Mouse (Mus musculus) liver, embryonic 14.5 days (tissue): Measurements from ENCODE around the gene Ube2q1.

Experiments used
- CTCF ChIP-seq: IDR thresholded peaks from 2 replicates; pipeline ENCODE4 v1.5.1; 2016; ENCODE audit warnings: antibody characterized with exemption, low read depth, control low read depth
- EP300 ChIP-seq: IDR thresholded peaks from 2 replicates; pipeline ENCODE4 v1.6.1; 2016; ENCODE audit warnings: antibody characterized with exemption, low read depth

DNA sequence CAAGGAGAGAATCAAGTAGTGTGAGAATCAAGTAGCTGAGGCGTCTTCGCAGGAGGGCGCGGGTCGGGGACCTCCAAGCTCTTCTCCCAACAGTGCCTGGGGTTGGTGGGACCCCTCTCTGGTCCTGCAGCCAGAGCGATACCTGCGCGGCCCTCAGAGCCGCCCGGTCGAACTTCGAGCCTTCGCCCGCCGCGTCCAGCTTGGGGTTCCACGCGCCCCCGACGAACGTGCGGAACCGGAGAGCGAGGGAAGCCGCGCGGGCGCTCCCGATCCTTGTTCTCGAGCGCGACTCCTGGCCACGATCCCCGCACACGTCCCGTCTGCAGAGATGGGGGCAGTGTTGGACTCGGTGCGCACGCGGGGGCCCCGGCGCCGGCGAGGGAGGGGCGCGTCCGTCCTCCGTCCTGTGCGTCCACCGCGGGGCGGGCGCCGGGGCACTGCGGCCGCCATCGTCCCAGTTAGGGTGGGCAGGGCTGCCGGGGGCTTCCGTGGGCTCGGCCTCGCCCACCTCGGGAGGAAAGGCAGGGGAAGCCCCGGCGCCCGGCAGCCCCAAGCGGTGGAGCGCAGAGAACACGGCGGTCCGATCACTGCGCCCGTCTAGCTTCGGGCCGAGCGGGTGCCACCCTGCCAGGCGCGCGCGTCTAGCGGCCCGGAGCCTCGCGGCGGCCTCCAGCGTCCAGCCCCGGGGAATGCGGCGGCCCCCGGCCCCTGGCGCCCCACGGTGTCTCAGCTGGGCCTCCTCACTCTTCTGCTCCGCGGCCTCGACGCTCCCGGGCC is 57.6 kb downstream of the Ube2q1 start, which contains the start of gene She:
- TF ChIP-seq CTCF (no peak), EP300 (no peak)
